Mouse (Mus musculus) erythroid progenitor cell, adult 5-6 weeks (primary cell): ENCODE results near the gene Pfn5. TPM values are rescaled to one million over a fixed set of nuclear protein-coding genes. Genes with fewer than 3 reads are reported as not detected.
"Not testable (repeated sequence)": the region's sequence is repeated elsewhere in the genome, so short reads cannot be mapped to it uniquely, and the experiment has no call there.

ENCODE experiments used
- ATAC-seq: replicated peaks from 2 replicates; pipeline ENCODE4 v1.8.0; 2016; ENCODE audit warnings: moderate number of reproducible peaks, mild to moderate bottlenecking, moderate TSS enrichment, inconsistent platforms; ENCODE audit not compliant: poor library complexity, low FRiP score, severe bottlenecking
- total RNA-seq, 2 experiments: library from RNA; stranded (forward) in 1 of 2; stranded (reverse) in 1 of 2; fragments of 150-400 nt in 1 of 2; fragments of 186-747, 209-891 nt in 1 of 2; gene quantifications; 2 replicates each; pipeline versions ENCODE4 v1.2.3 to v1.2.4; 2015 to 2017; ENCODE audit warnings: low replicate concordance in 2 of 2

Pfn5 gene
- total RNA-seq (2015; ENCODE audit: low replicate concordance) (not detected in 2 replicates), total RNA-seq (2017; ENCODE audit: low replicate concordance) (not detected in 2 replicates)

DNA sequence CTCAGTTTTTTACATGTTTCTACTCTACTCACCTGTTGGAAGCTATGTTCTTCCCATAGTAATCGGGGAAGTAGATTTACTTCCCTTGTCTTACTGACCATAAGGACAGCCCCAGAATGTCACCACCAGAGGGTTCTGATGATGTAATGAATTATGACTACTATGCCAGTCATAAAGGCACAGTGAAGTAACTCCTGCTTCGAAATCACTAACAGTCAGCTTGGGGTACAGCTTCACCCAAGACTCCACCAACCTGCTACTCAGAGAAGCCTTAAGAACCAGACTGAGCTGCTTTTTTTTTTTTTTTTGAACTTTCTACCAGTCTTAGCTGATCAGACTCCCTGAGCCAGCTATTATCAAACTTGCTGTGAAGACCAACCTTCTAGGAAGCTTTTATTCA, at the start of gene Pfn5, which contains the start of gene Asb12:
TSS of gene Pfn5 (plus strand) at position 218 of the 400 bp plus-strand sequence.
TSS of gene Asb12 (minus strand) at position 101 of the 400 bp plus-strand sequence.
- no peak for ATAC-seq

DNA sequence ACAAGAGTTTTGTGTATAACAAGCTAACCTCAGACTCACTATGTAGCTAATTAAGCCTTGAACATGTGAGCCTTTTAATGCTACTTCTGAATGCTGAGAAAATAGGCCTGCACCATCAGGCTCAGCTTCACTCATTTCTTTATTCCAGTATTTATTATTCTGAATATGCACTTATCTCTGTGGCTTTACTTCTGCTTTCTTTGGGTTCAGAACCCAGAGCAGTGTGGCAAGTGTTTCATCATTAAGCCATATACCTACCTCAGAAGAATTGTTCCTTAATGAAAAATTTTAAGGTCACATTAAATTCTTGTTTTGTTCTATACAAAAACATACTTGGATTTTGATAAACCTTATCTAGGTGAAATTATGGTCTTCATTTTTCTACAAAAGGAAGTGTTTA, 34.0 kb upstream of the Pfn5 start:
- ATAC-seq, result no peak

DNA sequence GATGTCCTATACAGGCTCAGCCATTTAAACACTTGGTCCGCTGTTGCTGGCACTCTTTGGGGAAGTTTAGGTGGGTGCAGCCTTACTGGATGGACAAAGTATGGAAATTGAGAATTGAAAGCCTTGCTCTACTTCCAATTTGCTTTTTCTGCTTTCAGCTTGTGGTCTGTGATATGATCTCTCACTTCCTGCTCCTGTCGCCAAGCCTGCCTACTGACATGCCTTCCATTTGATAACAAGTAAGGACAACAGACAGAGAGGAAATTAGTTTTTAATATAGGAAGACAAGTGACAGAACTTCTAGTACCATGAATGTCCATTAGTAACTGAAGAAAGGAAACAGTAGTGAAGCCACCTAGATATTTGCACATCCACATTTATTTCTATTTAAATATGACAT, 32.7 kb upstream of the Pfn5 start:
- no peak for ATAC-seq

DNA sequence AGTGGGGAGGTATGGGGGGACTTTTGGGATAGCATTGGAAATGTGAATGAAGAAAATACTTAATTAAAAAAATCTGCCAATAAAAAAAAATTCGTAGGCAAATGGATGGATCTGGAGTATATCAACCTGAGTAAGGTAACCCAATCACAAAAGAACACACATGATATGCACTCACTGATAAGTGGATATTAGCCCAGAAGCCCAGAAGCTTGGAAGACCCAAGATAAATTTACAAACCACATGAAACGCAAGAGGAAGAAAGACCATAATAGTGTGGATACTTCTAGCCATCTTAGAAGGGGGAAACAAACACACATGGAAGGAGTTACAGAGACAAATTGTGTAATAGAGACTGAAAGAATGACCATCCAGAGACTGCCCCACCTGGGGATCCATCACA, 22.4 kb upstream of the Pfn5 start:
- ATAC-seq, result not testable (repeated sequence)

DNA sequence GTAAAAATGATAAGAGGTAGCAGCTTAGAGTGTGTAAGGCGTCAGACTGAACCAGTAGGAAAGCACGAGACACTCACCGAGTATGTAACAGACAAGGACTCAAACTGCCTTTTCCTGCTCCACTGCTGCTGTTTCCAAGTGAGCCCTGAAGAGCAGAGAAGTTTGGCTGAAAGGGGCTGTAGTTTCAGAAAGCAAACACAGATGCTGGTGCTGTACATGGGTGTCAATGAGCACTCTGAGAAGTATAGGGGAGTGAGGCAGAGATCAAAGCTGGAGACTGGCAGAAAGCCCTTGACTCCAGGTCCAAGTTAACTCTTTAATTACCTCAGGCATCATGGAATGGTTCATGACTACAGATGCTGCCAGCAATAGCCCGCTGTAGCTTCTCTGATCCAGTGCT, 3.6 kb upstream of the Pfn5 start:
- no peak for ATAC-seq

DNA sequence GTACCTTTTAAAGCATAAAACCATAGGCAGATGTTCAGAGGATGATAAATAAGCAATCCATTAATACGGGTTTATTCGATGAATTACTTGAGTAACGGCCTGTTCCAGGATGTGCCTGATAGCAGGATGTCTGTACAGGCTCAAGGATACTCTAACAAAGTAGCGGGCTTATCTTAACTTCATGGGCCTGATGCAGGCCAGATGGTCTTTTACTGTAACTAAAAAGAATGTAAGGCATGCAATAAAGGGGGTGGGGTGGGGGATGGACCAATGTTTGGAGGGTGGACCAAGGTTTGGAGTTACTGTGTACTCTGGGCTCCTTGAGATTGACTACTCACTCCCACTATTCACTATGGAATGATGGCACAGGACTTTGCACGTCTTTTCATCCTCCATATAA, 42.7 kb downstream of the Pfn5 start:
- ATAC-seq, result no peak

Other genes starting within 250 kb of the Pfn5 start
- gene Amer1, start 113.2 kb upstream of the Pfn5 start, total RNA-seq (2015; ENCODE audit: low replicate concordance), result 0.72 and 2.1 TPM in 2 replicates
- gene Amer1, start 113.2 kb upstream of the Pfn5 start, total RNA-seq (2017; ENCODE audit: low replicate concordance), result 0.45 and 1.9 TPM in 2 replicates
- not detected in 2 replicates for gene Asb12, start 117 bp upstream of the Pfn5 start, total RNA-seq (2015; ENCODE audit: low replicate concordance)
- not detected in 2 replicates for gene Asb12, start 117 bp upstream of the Pfn5 start, total RNA-seq (2017; ENCODE audit: low replicate concordance)
- gene Zc4h2, start 100.4 kb downstream of the Pfn5 start, total RNA-seq (2015; ENCODE audit: low replicate concordance), result not detected in 2 replicates
- not detected in 2 replicates for gene Zc4h2, start 100.4 kb downstream of the Pfn5 start, total RNA-seq (2017; ENCODE audit: low replicate concordance)
- 0.42 and 1.8 TPM in 2 replicates for gene Zc3h12b, start 153.6 kb downstream of the Pfn5 start, total RNA-seq (2015; ENCODE audit: low replicate concordance)
- gene Zc3h12b, start 153.6 kb downstream of the Pfn5 start, total RNA-seq (2017; ENCODE audit: low replicate concordance), result not detected in 2 replicates